Mouse (Mus musculus): Measurements from ENCODE around the gene Cox7a2.

DNA sequence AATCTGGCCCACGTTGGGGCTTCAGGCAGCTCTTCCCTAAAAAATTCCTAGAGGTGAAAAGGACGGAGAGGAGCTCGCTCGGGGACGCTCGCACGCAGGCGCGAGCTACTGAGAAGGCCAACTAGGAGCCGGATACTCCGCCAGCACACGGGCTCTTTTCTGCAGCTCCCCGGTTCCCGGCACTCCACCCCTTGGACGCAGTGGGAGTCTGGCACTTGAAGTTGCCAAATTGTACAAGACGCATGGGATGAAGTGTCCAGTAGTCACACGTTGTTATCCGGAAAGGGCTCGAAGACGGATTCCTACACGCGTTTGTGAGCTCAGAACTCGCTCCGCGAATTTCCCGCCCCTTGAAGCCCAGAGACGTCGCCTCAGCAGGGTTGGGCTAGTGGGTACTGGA is 40.2 kb downstream of the Cox7a2 start:
- TF ChIP-seq GATA1 (IDR thresholded peaks at IDR 0.05; ENCODE audit: borderline replicate concordance, low read length) (no peak), FLI1 (IDR thresholded peaks at IDR 0.05; ENCODE audit: low read length) (no peak)

Data from megakaryocyte, embryonic 14.5 days (primary cell).